Comparison of ENCODE assay signal across 8 mouse cellular contexts in genomic region chr9:25253478-25253824, GRCm38 (mm10). TPM values are rescaled to one million over a fixed set of nuclear protein-coding genes. Genes with fewer than 3 reads are reported as not detected.
DNase-seq lines count a peak whose midpoint lies in the region; ATAC-seq lines count a peak whose summit lies in the region.

No protein-coding gene starts in this region.

- ATAC-seq in kidney, embryonic 16.5 days (ENCODE audit: low FRiP score, low TSS enrichment) = no peak
- ATAC-seq in hindbrain, embryonic 15.5 days (ENCODE audit: low FRiP score, low read depth) = no peak
- no peak for ATAC-seq in midbrain, embryonic 15.5 days (replicated peaks)
- ATAC-seq in megakaryocyte progenitor cell, adult 5-6 weeks (replicated peaks; ENCODE audit: poor library complexity) = no peak

- intact Hi-C loops in gastrocnemius, postnatal 14 days (cut with DNase I; ENCODE audit: low total_unique reads) = loop anchor here (5.0 kb wide), 1 partner anchor 249 kb away; no protein-coding TSS in a partner anchor
- intact Hi-C loops in left cerebral cortex, postnatal 4 days (cut with DNase I) = loop anchor here (2.0 kb wide), 1 partner anchor 79 kb away; no protein-coding TSS in a partner anchor

- H3K4me3 ChIP-seq in kidney, embryonic 16.5 days (ENCODE audit: low read length) = peak overlapping the region; percentile 100
- peak overlapping the region; percentile 92 for H3K4me3 ChIP-seq in brown adipose tissue, adult 24 weeks (ENCODE audit: insufficient read depth, low read depth, low read length)
- H3K4me3 ChIP-seq in hindbrain, embryonic 15.5 days = peak overlapping the region; percentile 84
- H3K4me3 ChIP-seq in midbrain, embryonic 15.5 days = peak overlapping the region; percentile 85

- peak overlapping the region; percentile 62 for H3K4me2 ChIP-seq in kidney, embryonic 16.5 days (replicated peaks; ENCODE audit: low read depth, low read length)
- H3K4me2 ChIP-seq in hindbrain, embryonic 15.5 days = peak overlapping the region; percentile 60
- H3K4me2 ChIP-seq in midbrain, embryonic 15.5 days = peak overlapping the region; percentile 74

- peak overlapping the region; percentile 98 for H3K27ac ChIP-seq in kidney, embryonic 16.5 days (ENCODE audit: low read length)
- peak overlapping the region; percentile 53 for H3K27ac ChIP-seq in brown adipose tissue, adult 24 weeks (replicated peaks; ENCODE audit: low read depth, low read length)
- H3K27ac ChIP-seq in hindbrain, embryonic 15.5 days (replicated peaks) = peak overlapping the region; percentile 99
- peak overlapping the region; percentile 99 for H3K27ac ChIP-seq in midbrain, embryonic 15.5 days

- no peaks in the 10 kb centered on the region for H3K36me3 ChIP-seq in kidney, embryonic 16.5 days (ENCODE audit: insufficient read depth, low read length)
- H3K36me3 ChIP-seq in hindbrain, embryonic 15.5 days = no peaks in the 10 kb centered on the region
- H3K36me3 ChIP-seq in midbrain, embryonic 15.5 days (replicated peaks) = no peaks in the 10 kb centered on the region

- 2% methylated on average over 3 of the region's 3 CpGs for WGBS in kidney, embryonic 16.5 days
- WGBS in hindbrain, embryonic 15.5 days = 8% methylated on average over 3 of the region's 3 CpGs
- WGBS in midbrain, embryonic 15.5 days = 16% methylated on average over 3 of the region's 3 CpGs

- no peak for DNase-seq in kidney, adult 8-10 months
- no peak for DNase-seq in gastrocnemius, postnatal 14 days
- DNase-seq in left cerebral cortex, postnatal 4 days = no peak

- H3K9me3 ChIP-seq in kidney, embryonic 16.5 days (ENCODE audit: low read length) = no peaks in the 10 kb centered on the region
- H3K9me3 ChIP-seq in hindbrain, embryonic 15.5 days = no peaks in the 10 kb centered on the region
- no peaks in the 10 kb centered on the region for H3K9me3 ChIP-seq in midbrain, embryonic 15.5 days

- H3K4me1 ChIP-seq in kidney, embryonic 16.5 days (ENCODE audit: insufficient read depth, low read length) = peaks cover 17% of the 10 kb centered on the region
- H3K4me1 ChIP-seq in brown adipose tissue, adult 24 weeks (ENCODE audit: control insufficient read depth, insufficient read depth, insufficient read length, low read length) = no peaks in the 10 kb centered on the region
- H3K4me1 ChIP-seq in hindbrain, embryonic 15.5 days (replicated peaks) = peaks cover 33% of the 10 kb centered on the region
- H3K4me1 ChIP-seq in midbrain, embryonic 15.5 days = peaks cover 31% of the 10 kb centered on the region

- peak overlapping the region; percentile 100 for H3K9ac ChIP-seq in kidney, embryonic 16.5 days (replicated peaks; ENCODE audit: low read length)
- H3K9ac ChIP-seq in hindbrain, embryonic 15.5 days = peak overlapping the region; percentile 87
- peak overlapping the region; percentile 88 for H3K9ac ChIP-seq in midbrain, embryonic 15.5 days

- no peaks in the 10 kb centered on the region for H3K27me3 ChIP-seq in kidney, embryonic 16.5 days (ENCODE audit: insufficient read depth, low read length)
- H3K27me3 ChIP-seq in hindbrain, embryonic 15.5 days = no peaks in the 10 kb centered on the region
- no peaks in the 10 kb centered on the region for H3K27me3 ChIP-seq in midbrain, embryonic 15.5 days (replicated peaks)

RNA-seq across cellular contexts. Expression of gene Sept7, which starts 1.2 kb away (rescaled TPM):
- polyA plus RNA-seq in kidney, embryonic 16.5 days (2015; fragmentation: Nextera tagmentation; extraction: Ambion mirVana) = 307 and 316 TPM in 2 replicates
- 109 and 112 TPM in 2 replicates for polyA plus RNA-seq in brown adipose tissue, adult 24 weeks (2012; ENCODE audit: insufficient read depth, insufficient read length, missing spikeins)
- 240 and 244 TPM in 2 replicates for polyA plus RNA-seq in hindbrain, embryonic 15.5 days (2015; fragmentation: Nextera tagmentation; extraction: Ambion mirVana)
- polyA plus RNA-seq in midbrain, embryonic 15.5 days (2015; fragmentation: Nextera tagmentation; extraction: Ambion mirVana) = 225 and 229 TPM in 2 replicates
- 186 and 197 TPM in 2 replicates for total RNA-seq in megakaryocyte progenitor cell, adult 5-6 weeks (2015)
- total RNA-seq in megakaryocyte progenitor cell, adult 5-6 weeks (2017) = 263 and 294 TPM in 2 replicates
- 10 to 100 TPM; 74.8 to 85.8 TPM for total RNA-seq in gastrocnemius, postnatal 14 days (2021)
- 100 to 1,000 TPM; 219 to 231 TPM for total RNA-seq in left cerebral cortex, postnatal 4 days (2021)
